Mouse (Mus musculus) hindbrain, embryonic 10.5 days (tissue): ENCODE measurements around the gene Cadm3. TPM values are rescaled to one million over a fixed set of nuclear protein-coding genes. Genes with fewer than 3 reads are reported as not detected.

Source experiments
- DNase-seq: peaks from one replicate; pipeline ENCODE4 v3.0.0-alpha.2; 2017; ENCODE audit warnings: low spot score
- H3K27ac ChIP-seq: fragments of 300-500 bp; sonication (generic); 2 replicates; pipeline ENCODE4 v1.5.1; 2016; ENCODE audit warnings: mild to moderate bottlenecking, moderate library complexity
- H3K27me3 ChIP-seq: fragments of 300-500 bp; sonication (generic); 2 replicates; pipeline ENCODE4 v1.6.1; 2016; ENCODE audit warnings: mild to moderate bottlenecking; ENCODE audit not compliant: poor library complexity, insufficient read depth, severe bottlenecking
- H3K36me3 ChIP-seq: fragments of 300-500 bp; sonication (generic); 2 replicates; pipeline ENCODE4 v1.6.1; 2016; ENCODE audit warnings: mild to moderate bottlenecking, moderate library complexity
- H3K4me1 ChIP-seq: fragments of 300-500 bp; sonication (generic); replicated peaks from 2 replicates; pipeline ENCODE4 v1.6.1; 2016; ENCODE audit warnings: mild to moderate bottlenecking
- H3K4me3 ChIP-seq: fragments of 300-500 bp; sonication (generic); 2 replicates; pipeline ENCODE4 v1.5.1; 2016; ENCODE audit warnings: mild to moderate bottlenecking, moderate library complexity
- H3K9me3 ChIP-seq: fragments of 300-500 bp; sonication (generic); 2 replicates; pipeline ENCODE4 v1.6.1; 2016; ENCODE audit warnings: mild to moderate bottlenecking, moderate library complexity
- WGBS: fragments of 180-500 bp; shearing (Covaris S2); methylation state at CpG from one replicate; pipeline ENCODE4 v1.1.7; 2016; 5-methylcytosine and 5-hydroxymethylcytosine counted together
- polyA plus RNA-seq: library from polyadenylated mRNA; unstranded; fragments of >200 nt; fragmentation: Nextera tagmentation; extraction: Ambion mirVana; gene quantifications from 2 replicates; pipeline ENCODE4 v1.2.1, GENCODE M21; 2016

Gene Cadm3
- polyA plus RNA-seq, 1 experiment from 2014 or later = 17.7 TPM

- DNase-seq = no peak
- Histone ChIP-seq H3K36me3 (no peaks in the 10 kb centered on the region), H3K27me3 (peaks cover 11% of the 10 kb centered on the region; the same call in 1 of the 2 replicates), H3K4me1 (peaks cover 20% of the 10 kb centered on the region), H3K9me3 (no peaks in the 10 kb centered on the region), H3K4me3 (no peak overlapping the region), H3K27ac (no peak overlapping the region)
- 84% methylated on average over 6 of the region's 6 CpGs for WGBS
Observed at GRCm38 (mm10) chr1:173371586-173371985, 4.1 kb upstream of the Cadm3 start.

- WGBS = 66% methylated on average over 6 of the region's 6 CpGs
- Histone ChIP-seq H3K27ac (no peak overlapping the region), H3K36me3 (no peaks in the 10 kb centered on the region), H3K27me3 (peaks cover 21% of the 10 kb centered on the region), H3K9me3 (no peaks in the 10 kb centered on the region), H3K4me1 (peaks cover 31% of the 10 kb centered on the region), H3K4me3 (no peak overlapping the region)
- DNase-seq = no peak
Observed at GRCm38 (mm10) chr1:173370456-173370855, 3.0 kb upstream of the Cadm3 start.

DNA sequence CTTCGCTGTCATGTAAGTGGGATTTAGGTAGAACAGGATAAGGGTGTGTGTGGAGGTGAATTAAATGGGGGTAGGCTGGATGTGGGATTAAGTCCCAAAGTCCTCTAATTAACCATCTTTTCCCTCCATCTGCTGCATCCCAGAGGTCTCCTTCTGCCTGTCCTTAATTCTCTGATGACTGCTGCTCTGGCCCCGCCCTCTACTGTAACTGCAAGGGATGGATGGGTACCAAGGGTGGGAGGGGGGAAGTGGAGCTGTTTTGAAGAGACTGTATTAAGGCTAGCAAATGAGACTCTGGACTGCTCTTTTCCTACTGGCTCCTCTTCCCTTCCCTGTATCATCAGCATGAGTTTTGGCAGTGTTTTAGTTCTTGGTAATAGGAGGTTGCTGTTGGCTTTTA lies 2.1 kb upstream of the Cadm3 start:
- Histone ChIP-seq H3K4me3 (no peak overlapping the region), H3K27ac (no peak overlapping the region), H3K9me3 (no peaks in the 10 kb centered on the region), H3K4me1 (peaks cover 33% of the 10 kb centered on the region), H3K27me3 (peaks cover 24% of the 10 kb centered on the region), H3K36me3 (no peaks in the 10 kb centered on the region)
- no peak for DNase-seq
- WGBS = 66% methylated on average over 2 of the region's 2 CpGs

GRCm38 (mm10) chr1:173366701-173367355 lies 667 bp downstream of the Cadm3 start:
- Histone ChIP-seq H3K4me1 (peaks cover 33% of the 10 kb centered on the region), H3K27ac (peak overlapping the region; percentile 91), H3K27me3 (peaks cover 24% of the 10 kb centered on the region), H3K4me3 (peak overlapping the region; percentile 83), H3K36me3 (no peaks in the 10 kb centered on the region), H3K9me3 (no peaks in the 10 kb centered on the region)
- peak; percentile 51 for DNase-seq
- WGBS = 0% methylated on average over 31 of the region's 31 CpGs

- 2% methylated on average over 13 of the region's 13 CpGs for WGBS
- Histone ChIP-seq H3K4me3 (peak overlapping the region; percentile 83), H3K27ac (peak overlapping the region; percentile 29; the same call in 1 of the 2 replicates), H3K36me3 (no peaks in the 10 kb centered on the region), H3K4me1 (peaks cover 33% of the 10 kb centered on the region), H3K9me3 (no peaks in the 10 kb centered on the region), H3K27me3 (peaks cover 24% of the 10 kb centered on the region)
- DNase-seq = no peak
Observed at GRCm38 (mm10) chr1:173365970-173366409, 1.5 kb downstream of the Cadm3 start.

- no peak overlapping the region for H3K4me3 ChIP-seq
- H3K9me3 ChIP-seq = no peaks in the 10 kb centered on the region
- no peaks in the 10 kb centered on the region for H3K36me3 ChIP-seq
- peaks cover 31% of the 10 kb centered on the region for H3K4me1 ChIP-seq
- no peak for DNase-seq
- 88% methylated on average over 4 of the region's 4 CpGs for WGBS
- H3K27me3 ChIP-seq = peaks cover 24% of the 10 kb centered on the region
- H3K27ac ChIP-seq = no peak overlapping the region
Observed at GRCm38 (mm10) chr1:173364125-173364800, 3.2 kb downstream of the Cadm3 start.

GRCm38 (mm10) chr1:173363436-173363835 lies 4.1 kb downstream of the Cadm3 start:
- DNase-seq = no peak
- H3K36me3 ChIP-seq = no peaks in the 10 kb centered on the region
- H3K4me3 ChIP-seq = no peak overlapping the region
- peaks cover 31% of the 10 kb centered on the region for H3K4me1 ChIP-seq
- WGBS = 93% methylated on average over 2 of the region's 2 CpGs
- H3K27me3 ChIP-seq = peaks cover 24% of the 10 kb centered on the region
- H3K9me3 ChIP-seq = no peaks in the 10 kb centered on the region
- H3K27ac ChIP-seq = no peak overlapping the region

- no peak overlapping the region for H3K4me3 ChIP-seq
- H3K27me3 ChIP-seq = peaks cover 13% of the 10 kb centered on the region
- H3K9me3 ChIP-seq = no peaks in the 10 kb centered on the region
- peaks cover 20% of the 10 kb centered on the region for H3K4me1 ChIP-seq
- DNase-seq = no peak
- WGBS = 49% methylated on average over 6 of the region's 6 CpGs
- no peak overlapping the region for H3K27ac ChIP-seq
- no peaks in the 10 kb centered on the region for H3K36me3 ChIP-seq
Observed at GRCm38 (mm10) chr1:173361651-173362050, 5.8 kb downstream of the Cadm3 start.

DNA sequence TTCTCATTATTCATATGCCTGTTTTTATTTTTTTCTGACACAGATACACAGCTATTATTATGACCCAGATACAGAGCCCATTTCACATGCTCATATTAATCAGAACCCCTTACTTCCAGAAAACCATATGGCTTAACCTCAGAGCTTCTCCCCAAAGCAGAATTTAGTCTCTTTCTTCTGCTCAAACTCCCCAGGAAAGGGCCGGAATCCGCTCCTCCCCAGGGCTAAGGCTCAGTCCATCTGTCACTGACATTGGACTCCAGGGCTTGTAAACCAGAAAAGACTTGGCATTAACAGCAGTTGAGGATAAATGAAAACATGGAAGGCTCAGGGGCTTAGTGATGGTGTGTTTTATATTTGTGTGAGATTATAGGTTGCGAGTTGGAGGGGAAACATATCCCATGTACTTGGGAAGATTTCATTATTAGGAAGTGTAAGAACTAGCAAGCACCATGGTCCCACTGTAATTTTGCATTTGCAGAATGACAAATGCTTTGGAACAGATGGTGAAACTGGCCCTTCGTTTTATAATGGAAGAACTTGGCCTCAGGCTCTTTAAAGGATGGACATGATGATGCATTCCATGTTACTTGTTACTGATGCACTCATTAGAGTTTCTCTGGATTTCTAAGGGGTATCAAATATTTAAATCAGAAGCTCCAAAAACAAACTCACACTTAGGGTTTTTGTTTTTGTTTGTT lies 7.8 kb downstream of the Cadm3 start:
- DNase-seq = no peak
- Histone ChIP-seq H3K4me3 (no peak overlapping the region), H3K9me3 (no peaks in the 10 kb centered on the region), H3K27ac (no peak overlapping the region), H3K4me1 (peaks cover 15% of the 10 kb centered on the region; the same call in 1 of the 2 replicates), H3K36me3 (no peaks in the 10 kb centered on the region; the same call in 1 of the 2 replicates), H3K27me3 (no peaks in the 10 kb centered on the region)
- WGBS = 74% methylated on average over 4 of the region's 4 CpGs

DNA sequence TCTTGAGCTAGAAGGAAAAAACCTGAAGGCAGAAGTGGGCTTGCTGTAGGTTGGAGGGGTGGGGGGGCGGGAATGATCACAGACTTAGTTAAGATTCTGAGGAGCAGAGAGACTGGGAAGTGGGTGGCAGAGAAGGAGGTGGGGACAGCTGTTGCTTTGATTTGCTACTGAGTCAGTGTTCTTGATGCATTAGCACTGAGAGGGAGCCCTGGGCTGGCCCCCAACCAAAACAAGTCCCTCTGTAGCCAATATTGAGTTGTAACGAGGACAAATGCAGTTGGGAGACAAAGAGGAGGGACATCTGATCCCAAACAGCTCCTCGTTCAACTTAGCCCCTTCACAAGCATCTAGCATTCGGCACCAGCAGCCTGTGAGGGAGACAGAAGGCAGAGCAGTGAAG lies 9.7 kb downstream of the Cadm3 start:
- Histone ChIP-seq H3K4me1 (peaks cover 15% of the 10 kb centered on the region; the same call in 1 of the 2 replicates), H3K9me3 (no peaks in the 10 kb centered on the region), H3K27me3 (no peaks in the 10 kb centered on the region), H3K27ac (no peak overlapping the region), H3K36me3 (no peaks in the 10 kb centered on the region; the same call in 1 of the 2 replicates), H3K4me3 (no peak overlapping the region)
- DNase-seq = no peak
- WGBS = 40% methylated on average over 4 of the region's 4 CpGs

- no peaks in the 10 kb centered on the region for H3K27me3 ChIP-seq
- H3K27ac ChIP-seq = no peak overlapping the region
- H3K36me3 ChIP-seq = peaks cover 3% of the 10 kb centered on the region; the same call in 1 of the 2 replicates
- DNase-seq = no peak
- no peak overlapping the region for H3K4me3 ChIP-seq
- H3K4me1 ChIP-seq = peaks cover 20% of the 10 kb centered on the region; the same call in 1 of the 2 replicates
- WGBS = 85% methylated on average over 2 of the region's 2 CpGs
- H3K9me3 ChIP-seq = no peaks in the 10 kb centered on the region
Observed at GRCm38 (mm10) chr1:173356699-173357098, 10.8 kb downstream of the Cadm3 start.

DNA sequence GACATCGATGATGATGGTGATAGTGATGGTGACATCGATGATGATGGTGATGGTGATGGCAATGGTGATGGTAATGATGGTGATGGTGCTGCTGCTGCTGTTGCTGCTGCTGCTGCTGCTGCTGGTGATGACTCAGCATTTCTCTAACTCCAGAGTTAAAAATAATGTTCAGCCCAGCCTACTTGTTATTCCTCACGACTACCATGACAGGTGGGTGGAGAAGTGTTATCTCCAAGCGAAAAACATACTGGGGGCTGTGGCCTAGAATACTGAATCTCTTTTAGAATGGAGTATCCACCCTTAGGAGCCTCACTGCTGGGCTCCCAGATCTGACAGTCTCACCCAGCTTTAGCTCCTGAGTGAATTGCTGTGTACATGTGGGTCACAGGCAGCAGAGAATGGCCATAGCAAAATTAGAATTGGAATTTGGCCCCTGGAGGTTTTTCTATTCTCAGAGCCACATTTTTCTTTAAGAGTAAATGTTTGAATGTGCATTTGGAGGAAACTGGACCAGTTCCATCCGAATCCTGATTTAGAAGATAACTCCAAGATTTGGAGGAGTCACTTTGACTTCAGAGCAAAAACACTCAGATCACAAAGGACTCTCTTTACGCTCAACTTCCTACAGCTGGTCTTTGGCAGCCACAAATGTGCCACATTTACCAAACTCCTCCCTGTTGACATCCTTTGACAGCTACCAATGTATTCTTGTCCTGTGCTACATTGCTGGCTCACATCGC lies 12.2 kb downstream of the Cadm3 start:
- Histone ChIP-seq H3K36me3 (peaks cover 3% of the 10 kb centered on the region; the same call in 1 of the 2 replicates), H3K4me1 (peaks cover 34% of the 10 kb centered on the region), H3K4me3 (no peak overlapping the region), H3K27me3 (no peaks in the 10 kb centered on the region), H3K27ac (no peak overlapping the region), H3K9me3 (no peaks in the 10 kb centered on the region)
- no peak for DNase-seq
- WGBS = 83% methylated on average over 7 of the region's 7 CpGs
